Mouse (Mus musculus): ENCODE data around the gene Cradd.

The Cradd gene

GRCm38 (mm10) chr10:95159675-95160256 lies 164.2 kb downstream of the Cradd start:
- no peak for DNase-seq (ENCODE audit: low spot score in 2 of 2)

GRCm38 (mm10) chr10:95156410-95156809 lies 167.5 kb downstream of the Cradd start:
- no peak for DNase-seq (ENCODE audit: low spot score in 2 of 2)

- no peak for DNase-seq (ENCODE audit: low spot score in 2 of 2)
These were observed 169.3 kb downstream of the Cradd start for GRCm38 (mm10) chr10:95154675-95155074.

GRCm38 (mm10) chr10:95153224-95153623 lies 170.7 kb downstream of the Cradd start:
- DNase-seq (ENCODE audit: low spot score in 2 of 2), result no peak

DNA sequence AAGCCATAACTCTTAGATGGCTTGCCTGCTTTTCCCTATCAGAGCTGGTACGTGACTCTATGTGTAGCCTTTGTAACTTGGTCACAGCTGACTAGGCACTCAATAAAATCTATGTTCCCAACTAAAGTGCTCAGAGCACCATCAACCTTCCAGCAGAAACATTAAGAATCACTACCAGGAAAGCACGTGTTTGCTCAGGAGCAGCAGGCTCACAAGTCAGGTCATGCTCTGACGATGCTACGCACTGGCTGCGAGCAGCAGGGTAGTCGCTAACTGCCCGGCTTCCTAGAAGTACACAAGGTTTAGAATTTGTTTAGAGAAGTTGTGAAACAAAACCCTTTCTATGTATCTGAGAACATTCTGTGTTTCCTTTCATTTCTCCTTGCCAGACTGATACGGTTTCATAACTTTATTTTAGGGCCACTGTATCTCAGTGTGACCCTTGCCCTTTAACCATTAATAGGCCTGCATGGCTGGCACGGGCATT lies 171.4 kb downstream of the Cradd start:
- no peak for DNase-seq (ENCODE audit: low spot score in 2 of 2)

- no peak for DNase-seq (ENCODE audit: low spot score in 2 of 2)
These were observed 172.7 kb downstream of the Cradd start for GRCm38 (mm10) chr10:95151012-95151768.

- DNase-seq (ENCODE audit: low spot score in 2 of 2), result no peak
These were observed 174.3 kb downstream of the Cradd start for GRCm38 (mm10) chr10:95149666-95150065.

DNA sequence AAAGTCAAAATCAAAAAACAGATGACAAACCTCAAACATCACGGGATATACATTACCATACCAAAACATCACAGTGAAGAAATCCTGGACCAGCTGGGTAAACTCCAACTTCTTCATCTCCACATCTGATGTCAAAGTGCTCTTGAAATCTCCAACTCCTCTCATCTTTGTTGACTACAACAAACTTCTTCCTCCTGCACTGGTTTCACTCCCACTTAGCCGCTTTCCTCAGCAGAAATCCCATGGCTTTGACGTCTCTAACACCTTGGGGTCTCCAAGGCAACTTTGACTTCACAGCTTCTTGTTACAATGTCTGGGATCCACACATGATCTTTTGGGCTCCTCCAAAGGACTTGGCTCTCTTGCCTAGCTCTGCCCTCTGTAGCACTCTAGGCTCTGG lies 175.3 kb downstream of the Cradd start:
- no peak for DNase-seq (ENCODE audit: low spot score in 2 of 2)

DNA sequence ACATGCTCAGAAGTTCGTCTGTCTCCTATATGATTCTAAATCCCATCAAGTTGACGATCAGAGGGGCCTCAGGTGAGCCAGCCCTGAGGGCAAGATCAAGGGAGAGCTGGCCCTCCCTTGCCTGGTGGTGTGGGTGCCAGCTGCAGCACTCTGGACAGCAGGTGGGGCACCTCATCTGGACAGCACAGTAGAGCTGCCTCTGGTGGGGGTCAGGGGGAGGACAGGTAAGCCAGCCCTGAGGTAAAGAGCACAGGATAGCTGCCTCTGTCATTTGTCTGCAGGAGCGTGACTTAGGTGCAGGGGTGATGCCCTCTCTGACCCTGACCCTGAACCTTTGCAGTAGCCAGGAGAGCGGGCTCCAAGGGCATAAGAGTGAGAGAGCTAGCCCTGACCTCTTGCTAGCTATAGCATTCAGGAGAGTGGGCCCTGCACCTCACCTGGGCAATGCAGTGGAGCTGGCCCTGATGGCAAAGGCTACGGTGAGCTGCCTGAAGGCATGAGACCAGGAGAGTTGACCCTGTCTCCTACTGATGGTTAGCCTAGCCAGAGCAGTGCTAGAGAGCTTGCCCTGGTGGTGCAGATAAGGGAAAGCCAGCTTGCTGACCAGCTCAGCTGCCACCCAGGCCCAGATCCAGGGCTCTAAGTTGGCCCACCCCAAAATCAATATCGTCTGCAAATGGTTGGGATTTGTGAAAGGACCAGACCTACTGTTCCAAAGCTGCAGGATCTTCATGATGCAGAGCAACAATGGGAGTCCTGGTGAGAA lies 176.6 kb downstream of the Cradd start:
- DNase-seq (ENCODE audit: low spot score in 2 of 2), result no peak

GRCm38 (mm10) chr10:95146491-95146890 lies 177.4 kb downstream of the Cradd start:
- DNase-seq (ENCODE audit: low spot score in 2 of 2), result no peak

- peak; percentile 18 to 19 for DNase-seq (ENCODE audit: low spot score in 2 of 2)
These were observed 178.6 kb downstream of the Cradd start for GRCm38 (mm10) chr10:95145204-95145926.

DNA sequence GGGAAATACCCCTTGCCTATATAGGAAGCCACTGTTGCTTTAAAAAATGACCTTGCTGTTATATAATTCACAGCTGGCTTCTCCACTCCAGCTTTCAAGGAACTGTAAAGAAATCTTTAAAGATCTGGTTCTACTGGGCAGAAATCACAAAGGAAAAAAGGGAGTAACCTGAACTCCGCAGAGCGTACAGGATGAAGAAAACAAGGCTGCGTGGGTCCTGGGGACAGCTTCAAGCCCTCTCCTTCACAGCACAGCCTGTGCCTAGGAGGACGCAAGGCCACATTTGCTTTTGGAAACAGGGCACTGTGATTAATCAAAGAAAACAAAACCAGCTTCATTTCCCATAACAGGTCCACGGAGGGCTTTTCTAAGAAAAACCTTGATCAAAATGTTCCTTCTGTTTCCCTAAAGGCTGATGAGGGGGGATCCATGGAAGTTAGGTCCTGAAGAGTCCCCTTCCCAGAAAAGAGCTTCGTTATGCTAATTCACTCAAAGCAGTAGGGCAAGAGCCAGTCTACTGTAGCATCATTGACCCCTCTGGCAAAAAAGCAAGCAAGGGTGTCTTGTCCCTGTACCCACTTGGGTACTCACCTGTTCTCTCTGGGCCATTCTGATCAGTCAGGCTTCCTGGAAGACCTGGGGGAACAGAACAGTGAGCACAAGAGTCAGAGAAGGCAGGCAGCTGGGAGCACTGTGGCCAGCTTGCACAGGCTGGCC lies 179.4 kb downstream of the Cradd start:
- DNase-seq (ENCODE audit: low spot score in 2 of 2), result peak in 1 of 2 experiments; percentile 12

DNA sequence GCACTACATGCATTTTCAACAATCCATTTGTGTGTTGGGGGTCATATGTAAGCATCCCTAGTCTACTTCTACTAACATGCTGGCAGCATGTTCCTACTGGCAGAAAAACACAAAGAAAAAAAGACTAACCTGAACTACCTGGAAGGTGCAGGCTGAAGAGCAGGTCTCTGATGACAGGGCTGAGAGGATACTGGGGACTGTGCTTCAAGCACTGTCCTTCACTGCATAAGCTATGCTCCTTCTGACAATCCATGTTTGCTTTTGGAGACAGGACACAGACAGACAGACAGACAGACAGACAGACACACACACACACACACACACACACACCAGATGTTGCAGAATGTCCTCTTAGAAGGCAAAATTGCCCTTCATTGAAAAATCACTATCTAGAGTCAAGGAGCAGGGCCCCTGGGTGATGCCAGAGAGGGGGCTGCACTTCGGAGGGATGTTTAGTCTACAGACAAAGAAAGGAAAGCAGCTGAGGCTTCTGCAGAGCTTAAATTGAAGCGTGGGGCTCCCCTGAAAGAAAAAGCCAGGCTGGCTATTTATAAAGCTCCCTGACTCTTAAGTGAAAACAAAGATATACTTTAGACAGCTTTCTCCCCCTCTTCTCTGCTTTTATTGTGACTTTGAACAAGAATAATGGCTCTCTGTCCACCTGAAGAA lies 180.4 kb downstream of the Cradd start:
- no peak for DNase-seq (ENCODE audit: low spot score in 2 of 2)

GRCm38 (mm10) chr10:95142844-95143435 lies 181.0 kb downstream of the Cradd start:
- DNase-seq (ENCODE audit: low spot score in 2 of 2), result peak; percentile 32 to 65

- no peak for DNase-seq (ENCODE audit: low spot score in 2 of 2)
These were observed 182.9 kb downstream of the Cradd start for GRCm38 (mm10) chr10:95141075-95141474.

DNA sequence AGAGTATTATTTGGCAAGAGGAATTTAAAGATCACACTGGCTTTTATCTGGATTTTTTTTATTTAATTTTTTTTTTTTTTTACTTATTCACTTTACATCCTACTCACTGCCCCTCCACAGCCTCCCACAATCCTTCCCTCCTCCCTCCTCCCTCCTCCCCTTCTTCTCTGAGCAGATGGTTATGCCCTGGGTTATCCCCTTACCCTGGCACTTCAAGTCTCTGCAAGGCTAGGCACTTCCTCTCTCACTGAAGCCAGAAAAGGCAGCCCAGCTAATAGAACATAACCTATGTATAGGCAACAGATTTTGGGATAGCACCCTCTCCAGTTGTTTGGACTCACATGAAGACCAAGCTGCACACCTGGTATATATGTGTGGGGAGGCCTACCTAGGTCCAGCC lies 183.7 kb downstream of the Cradd start:
- no peak for DNase-seq (ENCODE audit: low spot score in 2 of 2)

- peak in 1 of 2 experiments; percentile 5 for DNase-seq (ENCODE audit: low spot score in 2 of 2)
These were observed 184.3 kb downstream of the Cradd start for GRCm38 (mm10) chr10:95139645-95140044.

DNA sequence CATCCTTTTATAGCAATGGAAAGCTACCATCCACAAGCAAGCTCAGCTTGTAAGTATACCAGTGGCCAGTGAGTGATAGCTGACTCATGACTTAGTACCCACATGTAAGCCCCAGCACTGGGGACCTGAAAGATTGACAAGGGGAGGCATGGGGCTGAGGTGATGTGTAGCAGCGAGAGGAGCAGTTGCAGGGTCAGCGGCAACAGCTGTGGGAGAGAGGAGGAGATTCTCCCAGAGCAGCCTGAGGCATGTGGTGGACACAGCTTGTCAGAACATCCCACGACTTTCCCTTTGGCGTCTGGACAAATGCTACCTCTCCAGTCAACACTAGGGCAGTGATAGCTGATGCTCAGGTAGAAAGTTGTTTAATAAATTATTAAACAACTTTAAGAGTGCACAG lies 190.9 kb downstream of the Cradd start:
- no peak for DNase-seq (ENCODE audit: low spot score in 2 of 2)

All from right cerebral cortex, adult 2 months (tissue).